Mouse (Mus musculus): Measurements from ENCODE around the gene Plppr5. TPM values are rescaled to one million over a fixed set of nuclear protein-coding genes. Genes with fewer than 3 reads are reported as not detected.

Plppr5 gene
- total RNA-seq, 2 experiments from 2014 or later, result 60.2 to 62.7 TPM

- DNase-seq (ENCODE audit: low spot score in 2 of 2), result no peak
Measured at GRCm38 (mm10) chr3:117694736-117695135, 120.1 kb downstream of the Plppr5 start.

- DNase-seq (ENCODE audit: low spot score in 2 of 2), result no peak
Measured at GRCm38 (mm10) chr3:117696350-117696749, 121.7 kb downstream of the Plppr5 start.

DNA sequence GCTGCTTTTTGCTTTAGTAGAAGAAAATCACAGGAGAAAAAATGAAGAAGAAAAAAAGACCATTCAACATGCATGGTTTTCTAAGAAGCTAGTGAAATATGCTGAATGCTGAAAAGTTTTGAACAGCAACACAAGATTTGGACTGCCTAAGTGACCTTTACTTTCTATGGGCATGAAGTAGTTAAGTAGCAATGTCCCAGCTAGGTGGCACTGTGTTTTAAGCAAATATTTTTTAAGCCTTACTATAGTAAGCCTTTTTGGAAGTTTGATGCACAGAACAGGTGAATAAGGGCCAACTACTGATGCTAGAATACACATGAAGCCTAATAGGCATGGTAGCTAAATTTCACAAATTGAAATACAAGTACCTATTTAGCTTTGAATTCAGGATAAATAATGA lies 134.2 kb downstream of the Plppr5 start:
- no peak for DNase-seq (ENCODE audit: low spot score in 2 of 2)

DNA sequence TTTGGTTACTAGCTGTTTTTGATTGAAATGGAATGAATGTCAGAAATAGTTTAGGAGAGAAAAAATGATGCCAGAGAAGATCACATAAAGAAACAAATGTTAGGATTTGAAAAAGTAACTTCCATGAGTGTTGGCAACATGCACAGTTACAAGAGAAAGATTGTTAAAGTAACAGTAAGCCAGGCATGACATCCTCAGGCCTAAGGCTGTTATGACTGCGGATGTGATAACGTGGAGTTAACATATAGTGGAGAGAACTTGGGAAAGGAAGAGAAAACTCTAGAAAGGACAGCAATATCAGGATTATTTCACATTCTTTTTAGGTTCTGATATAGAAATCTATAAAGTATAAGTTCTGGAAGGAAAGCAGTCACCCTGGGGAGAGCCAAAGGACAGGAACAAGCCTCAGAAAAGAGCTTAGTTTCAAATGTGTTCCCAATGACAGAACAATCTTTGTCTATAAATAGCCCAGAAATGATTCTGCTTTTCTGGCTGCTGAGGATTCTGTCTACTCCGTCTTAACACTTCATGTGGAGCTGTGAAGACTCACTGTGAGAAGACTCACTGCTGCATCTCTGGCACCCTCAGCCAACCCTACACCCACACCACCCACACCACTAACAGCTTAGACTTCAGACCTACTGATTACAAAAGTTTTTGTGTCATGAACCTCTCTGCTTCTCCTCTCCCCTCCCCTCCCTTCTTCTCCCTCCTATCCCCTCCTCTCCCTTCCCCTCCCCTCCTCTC lies 142.1 kb downstream of the Plppr5 start:
- DNase-seq (ENCODE audit: low spot score in 2 of 2), result no peak

GRCm38 (mm10) chr3:117723390-117723789 lies 148.8 kb downstream of the Plppr5 start:
- no peak for DNase-seq (ENCODE audit: low spot score in 2 of 2)

GRCm38 (mm10) chr3:117724521-117724920 lies 149.9 kb downstream of the Plppr5 start:
- no peak for DNase-seq (ENCODE audit: low spot score in 2 of 2)

DNA sequence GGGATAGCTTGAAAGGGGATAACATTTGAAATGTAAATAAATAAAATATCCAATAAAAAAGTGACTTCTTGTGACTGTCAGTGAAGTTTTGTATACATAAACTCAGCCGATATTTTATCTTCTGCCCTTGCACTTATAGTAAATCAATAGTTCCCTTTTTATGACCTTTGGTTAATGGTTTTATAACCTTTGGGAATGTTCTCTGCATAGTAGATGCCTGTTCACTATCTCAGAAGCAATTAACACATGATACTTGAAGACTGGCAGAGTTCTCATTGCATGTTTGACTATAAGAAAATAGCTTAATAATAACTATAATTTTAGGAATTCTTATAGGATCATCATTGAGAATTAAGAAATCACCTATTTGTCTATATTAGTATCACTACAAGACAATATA lies 150.9 kb downstream of the Plppr5 start:
- DNase-seq (ENCODE audit: low spot score in 2 of 2), result no peak

- DNase-seq (ENCODE audit: low spot score in 2 of 2), result no peak
Measured at GRCm38 (mm10) chr3:117728136-117728535, 153.5 kb downstream of the Plppr5 start.

DNA sequence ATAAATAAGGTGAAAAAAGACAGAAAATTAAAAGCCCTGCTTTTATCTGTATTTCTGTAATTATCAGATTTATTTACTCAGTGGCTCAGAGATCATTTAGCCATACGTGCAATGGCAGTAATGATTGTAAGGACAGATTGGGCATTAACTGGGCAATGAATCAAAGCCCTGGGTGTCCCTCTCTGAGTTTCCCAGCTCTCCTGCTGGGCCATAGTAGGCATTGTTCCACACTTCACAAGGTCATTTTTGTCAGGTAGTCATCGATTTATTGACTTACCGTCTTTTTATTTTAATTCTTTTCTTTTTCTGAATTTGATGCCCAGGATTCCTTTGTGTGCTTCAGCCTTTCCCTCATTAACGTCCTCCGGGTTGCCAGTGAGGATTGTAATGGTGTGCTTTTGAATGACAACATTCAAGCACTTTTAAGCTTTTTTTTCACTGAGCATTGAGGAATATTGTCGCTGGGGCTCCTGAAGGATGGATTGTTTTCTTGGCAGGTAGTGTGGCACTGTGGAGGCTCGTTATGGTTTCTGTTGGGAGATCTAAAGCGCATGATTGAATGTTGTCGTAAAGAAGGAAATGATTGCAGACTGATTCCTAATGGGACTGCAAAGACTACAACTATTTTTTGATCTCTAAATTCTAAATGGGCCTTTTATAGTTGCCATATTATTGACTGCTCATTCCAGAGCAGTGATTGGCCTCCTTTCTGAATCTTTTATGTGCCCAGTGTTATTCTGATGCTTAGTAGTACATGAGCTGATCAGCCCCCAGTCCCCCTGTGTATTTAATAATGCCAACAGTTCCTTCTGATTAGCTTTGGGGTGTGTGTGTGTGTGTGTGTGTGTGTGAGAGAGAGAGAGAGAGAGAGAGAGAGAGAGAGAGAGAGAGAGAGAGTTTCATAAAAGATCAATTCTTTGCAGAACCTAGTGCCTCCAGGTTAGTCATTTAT lies 154.8 kb downstream of the Plppr5 start:
- DNase-seq (ENCODE audit: low spot score in 2 of 2), result no peak

GRCm38 (mm10) chr3:117731545-117731944 lies 156.9 kb downstream of the Plppr5 start:
- DNase-seq (ENCODE audit: low spot score in 2 of 2), result no peak

GRCm38 (mm10) chr3:117732661-117733060 lies 158.0 kb downstream of the Plppr5 start:
- no peak for DNase-seq (ENCODE audit: low spot score in 2 of 2)

Other genes with a start within 250 kb of the Plppr5 start
- gene Plppr4, start 214.0 kb upstream of the Plppr5 start, total RNA-seq (2021), result 100 to 1,000 TPM; 292 to 323 TPM

All from layer of hippocampus, postnatal 10 days (tissue).